Mouse (Mus musculus) hindbrain, embryonic 11.5 days (tissue): ENCODE data around the gene Ap4e1. TPM values are rescaled to one million over a fixed set of nuclear protein-coding genes. Genes with fewer than 3 reads are reported as not detected.
A peak's percentile ranks its signal among the peaks of the same experiment; 100 is the strongest.

Source experiments
- ATAC-seq: fragments of 200-750 bp; cut with Nextera tagmentation; 2 replicates; pipeline ENCODE4 v1.8.0; 2017; ENCODE audit warnings: mild to moderate bottlenecking, moderate TSS enrichment, moderate library complexity; ENCODE audit not compliant: low FRiP score
- DNase-seq: peaks from one replicate; pipeline ENCODE4 v3.0.0-alpha.2; 2015; ENCODE audit warnings: low spot score
- H3K27ac ChIP-seq: fragments of 300-500 bp; sonication (generic); 2 replicates; pipeline ENCODE4 v1.5.1; 2014; ENCODE audit warnings: mild to moderate bottlenecking, low read depth, low read length
- H3K27me3 ChIP-seq: fragments of 300-500 bp; sonication (generic); 2 replicates; pipeline ENCODE4 v1.6.1; 2014; ENCODE audit warnings: mild to moderate bottlenecking, low read length, moderate library complexity, mixed read lengths; ENCODE audit not compliant: control insufficient read depth, insufficient read depth
- H3K36me3 ChIP-seq: fragments of 300-500 bp; sonication (generic); 2 replicates; pipeline ENCODE4 v1.6.1; 2014; ENCODE audit warnings: mild to moderate bottlenecking, low read length, moderate library complexity, mixed read lengths; ENCODE audit not compliant: control insufficient read depth, insufficient read depth
- H3K4me1 ChIP-seq: fragments of 300-500 bp; sonication (generic); replicated peaks from 2 replicates; pipeline ENCODE4 v1.6.1; 2014; ENCODE audit warnings: low read length, mixed read lengths; ENCODE audit not compliant: control insufficient read depth, insufficient read depth
- H3K4me2 ChIP-seq: fragments of 300-500 bp; sonication (generic); replicated peaks from 2 replicates; pipeline ENCODE4 v1.6.1; 2014; ENCODE audit warnings: mild to moderate bottlenecking, low read depth, low read length
- H3K4me3 ChIP-seq: fragments of 300-500 bp; sonication (generic); 2 replicates; pipeline ENCODE4 v1.5.1; 2014; ENCODE audit warnings: low read depth, low read length
- H3K9ac ChIP-seq: fragments of 300-500 bp; sonication (generic); 2 replicates; pipeline ENCODE4 v1.6.1; 2014; ENCODE audit warnings: low read depth, low read length
- H3K9me3 ChIP-seq: fragments of 300-500 bp; sonication (generic); 2 replicates; pipeline ENCODE4 v1.6.1; 2016; ENCODE audit warnings: low read length; ENCODE audit not compliant: control insufficient read depth
- WGBS: fragments of 180-500 bp; shearing (Covaris S2); extraction: QIAGEN DNeasy Blood & Tissue Kit; methylation state at CpG from one replicate; pipeline ENCODE4 v1.1.7; 2014; 5-methylcytosine and 5-hydroxymethylcytosine counted together
- polyA plus RNA-seq: library from polyadenylated mRNA; unstranded; fragments of >200 nt; fragmentation: Nextera tagmentation; extraction: Ambion mirVana; gene quantifications from 2 replicates; pipeline ENCODE4 v1.2.1, GENCODE M21; 2014

Ap4e1 gene
- polyA plus RNA-seq, 1 experiment from 2014 or later, result 11.3 TPM

- Histone ChIP-seq H3K4me3 (no peak overlapping the region), H3K27me3 (no peaks in the 10 kb centered on the region), H3K27ac (no peak overlapping the region), H3K36me3 (no peaks in the 10 kb centered on the region), H3K9ac (no peak overlapping the region), H3K9me3 (no peaks in the 10 kb centered on the region), H3K4me2 (no peak overlapping the region), H3K4me1 (no peaks in the 10 kb centered on the region)
- ATAC-seq, result no peak
- no peak for DNase-seq
- 62% methylated on average over 7 of the region's 8 CpGs for WGBS
Observed at GRCm38 (mm10) chr2:127000406-127001324, 7.9 kb upstream of the Ap4e1 start.

GRCm38 (mm10) chr2:127004046-127004445 is 4.5 kb upstream of the Ap4e1 start:
- no peak overlapping the region for H3K27ac ChIP-seq
- ATAC-seq, result no peak
- no peaks in the 10 kb centered on the region for H3K27me3 ChIP-seq
- no peak overlapping the region for H3K9ac ChIP-seq
- no peak overlapping the region for H3K4me3 ChIP-seq
- no peak overlapping the region for H3K4me2 ChIP-seq
- H3K36me3 ChIP-seq, result no peaks in the 10 kb centered on the region
- WGBS, result 93% methylated on average over 7 of the region's 7 CpGs
- no peaks in the 10 kb centered on the region for H3K4me1 ChIP-seq
- H3K9me3 ChIP-seq, result no peaks in the 10 kb centered on the region
- DNase-seq, result no peak

GRCm38 (mm10) chr2:127006634-127007370 is 1.7 kb upstream of the Ap4e1 start:
- ATAC-seq (no peak), DNase-seq (peak; percentile 65)
- H3K27ac ChIP-seq, result no peak overlapping the region
- peaks cover 5% of the 10 kb centered on the region; the same call in 1 of the 2 replicates for H3K4me1 ChIP-seq
- H3K36me3 ChIP-seq, result no peaks in the 10 kb centered on the region
- H3K4me3 ChIP-seq, result no peak overlapping the region; the same call in 1 of the 2 replicates
- H3K4me2 ChIP-seq, result no peak overlapping the region
- 44% methylated on average over 12 of the region's 12 CpGs for WGBS
- no peak overlapping the region for H3K9ac ChIP-seq
- H3K9me3 ChIP-seq, result no peaks in the 10 kb centered on the region
- H3K27me3 ChIP-seq, result no peaks in the 10 kb centered on the region

- Histone ChIP-seq H3K4me1 (peaks cover 5% of the 10 kb centered on the region; the same call in 1 of the 2 replicates), H3K9me3 (no peaks in the 10 kb centered on the region), H3K4me2 (no peak overlapping the region), H3K9ac (no peak overlapping the region), H3K36me3 (no peaks in the 10 kb centered on the region), H3K27ac (no peak overlapping the region), H3K4me3 (no peak overlapping the region), H3K27me3 (no peaks in the 10 kb centered on the region)
- 74% methylated on average over 5 of the region's 5 CpGs for WGBS
- DNase-seq, result no peak
- no peak for ATAC-seq
Observed at GRCm38 (mm10) chr2:127007509-127007908, 1.0 kb upstream of the Ap4e1 start.

- no peaks in the 10 kb centered on the region for H3K4me1 ChIP-seq
- no peaks in the 10 kb centered on the region for H3K36me3 ChIP-seq
- no peak overlapping the region for H3K4me2 ChIP-seq
- 97% methylated on average over 9 of the region's 9 CpGs for WGBS
- H3K9me3 ChIP-seq, result no peaks in the 10 kb centered on the region
- H3K4me3 ChIP-seq, result no peak overlapping the region
- H3K27me3 ChIP-seq, result no peaks in the 10 kb centered on the region
- ATAC-seq (no peak), DNase-seq (no peak)
- H3K9ac ChIP-seq, result no peak overlapping the region
- H3K27ac ChIP-seq, result no peak overlapping the region
Observed at GRCm38 (mm10) chr2:127035006-127035605, 26.6 kb downstream of the Ap4e1 start.

- no peak overlapping the region for H3K4me2 ChIP-seq
- 95% methylated on average over 4 of the region's 4 CpGs for WGBS
- no peak overlapping the region for H3K27ac ChIP-seq
- ATAC-seq (no peak), DNase-seq (no peak)
- no peak overlapping the region for H3K9ac ChIP-seq
- H3K4me3 ChIP-seq, result no peak overlapping the region
- H3K9me3 ChIP-seq, result no peaks in the 10 kb centered on the region
- no peaks in the 10 kb centered on the region for H3K4me1 ChIP-seq
- 0 out of 2 replicates have a peak, but pooled peaks cover 2% of the 10 kb centered on the region for H3K36me3 ChIP-seq
- no peaks in the 10 kb centered on the region for H3K27me3 ChIP-seq
Observed at GRCm38 (mm10) chr2:127037299-127037698, 28.8 kb downstream of the Ap4e1 start.

GRCm38 (mm10) chr2:127061471-127061870 is 53.0 kb downstream of the Ap4e1 start:
- Histone ChIP-seq H3K4me2 (no peak overlapping the region), H3K9ac (no peak overlapping the region), H3K9me3 (no peaks in the 10 kb centered on the region), H3K4me1 (no peaks in the 10 kb centered on the region), H3K36me3 (peaks cover 3% of the 10 kb centered on the region; the same call in 1 of the 2 replicates), H3K27ac (no peak overlapping the region), H3K27me3 (no peaks in the 10 kb centered on the region), H3K4me3 (no peak overlapping the region)
- DNase-seq (no peak), ATAC-seq (no peak)
- 92% methylated on average over 9 of the region's 9 CpGs for WGBS

GRCm38 (mm10) chr2:127068806-127069205 is 60.3 kb downstream of the Ap4e1 start:
- Histone ChIP-seq H3K9me3 (no peaks in the 10 kb centered on the region), H3K9ac (no peak overlapping the region), H3K4me3 (no peak overlapping the region), H3K4me2 (no peak overlapping the region), H3K27me3 (no peaks in the 10 kb centered on the region), H3K27ac (no peak overlapping the region), H3K36me3 (no peaks in the 10 kb centered on the region), H3K4me1 (no peaks in the 10 kb centered on the region)
- 82% methylated on average over 7 of the region's 7 CpGs for WGBS
- no peak for DNase-seq
- no peak for ATAC-seq
